Mouse (Mus musculus) limb, embryonic 12.5 days (tissue): ENCODE measurements at regions not wholly inside any gene's neighbourhood (a gene's known extent, or its start where the extent isn't known, plus 50 kb on each side); places are given as distances from the start of the nearest gene placed in this dataset.

Experiments
- ATAC-seq: fragments of 200-750 bp; cut with Nextera tagmentation; 2 replicates; pipeline ENCODE4 v1.8.0; 2017; ENCODE audit warnings: low read depth, moderate TSS enrichment; ENCODE audit not compliant: insufficient number of reproducible peaks, insufficient read depth, low FRiP score, low TSS enrichment
- H3K27ac ChIP-seq: fragments of 300-500 bp; sonication (generic); 2 replicates; pipeline ENCODE4 v1.5.1; 2016; ENCODE audit warnings: mild to moderate bottlenecking, moderate library complexity
- H3K27me3 ChIP-seq: fragments of 300-500 bp; sonication (generic); 2 replicates; pipeline ENCODE4 v1.6.1; 2016; ENCODE audit warnings: mild to moderate bottlenecking, moderate library complexity
- H3K36me3 ChIP-seq: fragments of 300-500 bp; sonication (generic); 2 replicates; pipeline ENCODE4 v1.6.1; 2016; ENCODE audit warnings: mild to moderate bottlenecking, moderate library complexity
- H3K4me1 ChIP-seq: fragments of 300-500 bp; sonication (generic); replicated peaks from 2 replicates; pipeline ENCODE4 v1.6.1; 2016
- H3K4me2 ChIP-seq: fragments of 300-500 bp; sonication (generic); 2 replicates; pipeline ENCODE4 v1.6.1; 2016; ENCODE audit warnings: mild to moderate bottlenecking, moderate library complexity
- H3K4me3 ChIP-seq: fragments of 300-500 bp; sonication (generic); replicated peaks from 2 replicates; pipeline ENCODE4 v1.5.1; 2016; ENCODE audit warnings: mild to moderate bottlenecking
- H3K9ac ChIP-seq: fragments of 300-500 bp; sonication (generic); replicated peaks from 2 replicates; pipeline ENCODE4 v1.6.1; 2016; ENCODE audit warnings: mild to moderate bottlenecking, moderate library complexity
- H3K9me3 ChIP-seq: fragments of 300-500 bp; sonication (generic); 2 replicates; pipeline ENCODE4 v1.6.1; 2016; ENCODE audit warnings: mild to moderate bottlenecking, moderate library complexity
- WGBS: fragments of 180-500 bp; shearing (Covaris S2); methylation state at CpG from one replicate; pipeline ENCODE4 v1.1.7; 2016; 5-methylcytosine and 5-hydroxymethylcytosine counted together

- no peak overlapping the region for H3K9ac ChIP-seq
- no peak overlapping the region for H3K4me3 ChIP-seq
- H3K9me3 ChIP-seq: no peaks in the 10 kb centered on the region
- no peak overlapping the region for H3K27ac ChIP-seq
- no peaks in the 10 kb centered on the region for H3K27me3 ChIP-seq
- no peaks in the 10 kb centered on the region for H3K36me3 ChIP-seq
- no peak overlapping the region for H3K4me2 ChIP-seq
- no peak for ATAC-seq
- H3K4me1 ChIP-seq: 0 out of 2 replicates have a peak, but pooled peaks cover 6% of the 10 kb centered on the region
- 41% methylated on average over 3 of the region's 3 CpGs for whole genome bisulfite sequencing
Measured at GRCm38 (mm10) chr2:78418561-78419338, 449.2 kb upstream of the Ube2e3 start.

DNA sequence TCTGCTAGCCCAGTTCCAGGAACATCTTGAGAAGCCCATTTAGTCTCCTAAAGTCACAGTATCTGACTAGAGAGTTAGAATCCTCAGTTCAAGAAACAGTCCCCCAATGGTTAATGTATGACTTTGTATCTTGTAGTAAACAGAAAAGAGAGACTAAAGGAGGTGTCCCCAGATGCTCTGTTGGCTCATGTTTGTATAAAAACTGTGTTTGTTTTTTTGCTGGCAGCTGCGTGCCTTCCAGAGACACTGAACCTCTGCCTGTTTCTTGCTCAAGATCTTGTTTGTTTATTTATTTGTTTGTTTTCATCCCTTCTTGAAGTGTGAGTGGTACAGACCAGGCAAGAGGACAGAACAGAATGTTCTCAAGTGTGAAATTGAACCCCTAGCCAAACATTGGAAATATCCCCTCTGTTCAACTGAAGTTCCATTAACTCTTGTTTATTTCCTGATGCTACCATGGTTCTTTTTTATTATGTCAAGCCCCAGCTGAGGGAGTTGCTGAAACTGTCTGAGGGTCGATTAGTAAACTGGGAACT lies 451.3 kb upstream of the Ube2e3 start:
- ATAC-seq: no peak

DNA sequence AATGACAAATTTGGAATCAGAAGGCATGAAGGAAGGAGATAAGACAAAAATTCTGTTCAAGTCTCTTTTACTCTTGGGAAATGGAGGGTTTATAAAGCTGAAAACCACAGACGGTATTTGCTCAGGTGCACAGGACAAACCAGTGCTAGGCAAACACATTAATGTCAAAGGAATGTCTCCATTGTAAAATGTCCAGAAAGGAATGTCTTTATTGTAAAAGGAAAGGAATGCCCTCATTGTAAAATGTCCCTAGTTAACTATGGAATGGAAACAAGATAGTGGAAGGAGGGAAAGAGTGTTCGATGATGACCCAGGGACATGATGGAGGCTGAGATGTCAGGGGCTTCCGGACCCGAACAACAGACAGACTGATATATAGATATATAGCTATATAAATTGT lies 454.9 kb upstream of the Ube2e3 start:
- Histone ChIP-seq H3K4me3 (no peak overlapping the region), H3K4me1 (no peaks in the 10 kb centered on the region), H3K9me3 (no peaks in the 10 kb centered on the region), H3K36me3 (no peaks in the 10 kb centered on the region), H3K27ac (no peak overlapping the region), H3K9ac (no peak overlapping the region), H3K4me2 (no peak overlapping the region), H3K27me3 (no peaks in the 10 kb centered on the region)
- WGBS: 91% methylated on average over 4 of the region's 4 CpGs
- ATAC-seq: no peak

More for the DNA sequence above, 451.3 kb upstream of the Ube2e3 start:
- H3K4me1 ChIP-seq: 0 out of 2 replicates have a peak, but pooled peaks cover 6% of the 10 kb centered on the region
- H3K9me3 ChIP-seq: no peaks in the 10 kb centered on the region
- no peak overlapping the region for H3K4me2 ChIP-seq
- H3K27ac ChIP-seq: no peak overlapping the region
- no peak overlapping the region for H3K9ac ChIP-seq
- H3K36me3 ChIP-seq: no peaks in the 10 kb centered on the region
- WGBS: 50% methylated on average over 2 of the region's 2 CpGs
- H3K4me3 ChIP-seq: no peak overlapping the region
- H3K27me3 ChIP-seq: no peaks in the 10 kb centered on the region

- Histone ChIP-seq H3K4me2 (no peak overlapping the region), H3K27ac (no peak overlapping the region), H3K27me3 (no peaks in the 10 kb centered on the region), H3K4me1 (no peaks in the 10 kb centered on the region), H3K9ac (no peak overlapping the region), H3K36me3 (no peaks in the 10 kb centered on the region), H3K4me3 (no peak overlapping the region), H3K9me3 (no peaks in the 10 kb centered on the region)
- no peak for ATAC-seq
- WGBS: 77% methylated on average over 3 of the region's 3 CpGs
Measured at GRCm38 (mm10) chr2:78403890-78404289, 457.7 kb upstream of the Cwc22 start.

- ATAC-seq: no peak
- Histone ChIP-seq H3K4me1 (0 out of 2 replicates have a peak, but pooled peaks cover 3% of the 10 kb centered on the region), H3K9me3 (no peaks in the 10 kb centered on the region), H3K4me2 (no peak overlapping the region), H3K9ac (no peak overlapping the region), H3K4me3 (no peak overlapping the region), H3K27ac (no peak overlapping the region), H3K27me3 (no peaks in the 10 kb centered on the region), H3K36me3 (no peaks in the 10 kb centered on the region)
Measured at GRCm38 (mm10) chr2:78399236-78399635, 453.1 kb upstream of the Cwc22 start.

DNA sequence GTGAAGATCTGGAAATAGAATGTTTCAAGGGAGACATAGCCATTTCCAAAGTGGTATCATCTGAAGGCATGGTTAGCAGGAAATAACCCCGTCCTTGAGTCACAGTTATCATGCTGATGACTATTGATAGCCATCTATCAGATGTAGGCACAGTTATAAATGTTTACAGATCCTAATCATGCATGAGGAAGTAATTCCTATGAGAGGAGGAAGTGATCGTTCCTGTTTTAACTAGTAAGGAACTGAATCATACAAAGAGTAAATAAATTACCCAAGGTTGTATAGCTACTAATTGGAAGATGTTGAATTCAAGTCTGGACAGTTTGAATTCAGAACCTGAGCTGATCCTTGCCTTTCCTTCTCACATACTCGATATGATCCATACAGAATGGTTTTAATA lies 450.7 kb upstream of the Cwc22 start:
- no peak overlapping the region for H3K4me3 ChIP-seq
- 81% methylated on average over 3 of the region's 3 CpGs for WGBS

GRCm38 (mm10) chr2:78393090-78393489 lies 446.9 kb upstream of the Cwc22 start:
- ATAC-seq: no peak
- no peak overlapping the region for H3K4me2 ChIP-seq
- WGBS: 34% methylated on average over 4 of the region's 4 CpGs
- no peak overlapping the region for H3K27ac ChIP-seq
- no peaks in the 10 kb centered on the region for H3K9me3 ChIP-seq
- H3K27me3 ChIP-seq: no peaks in the 10 kb centered on the region
- no peak overlapping the region for H3K9ac ChIP-seq
- no peak overlapping the region for H3K4me3 ChIP-seq
- H3K4me1 ChIP-seq: peaks cover 10% of the 10 kb centered on the region; the same call in 1 of the 2 replicates
- H3K36me3 ChIP-seq: no peaks in the 10 kb centered on the region

More for the DNA sequence above, 450.7 kb upstream of the Cwc22 start:
- no peak overlapping the region for H3K4me2 ChIP-seq
- ATAC-seq: no peak
- H3K9me3 ChIP-seq: no peaks in the 10 kb centered on the region
- H3K4me1 ChIP-seq: peaks cover 10% of the 10 kb centered on the region; the same call in 1 of the 2 replicates
- no peak overlapping the region for H3K27ac ChIP-seq
- H3K9ac ChIP-seq: no peak overlapping the region
- H3K27me3 ChIP-seq: no peaks in the 10 kb centered on the region
- no peaks in the 10 kb centered on the region for H3K36me3 ChIP-seq

- no peak overlapping the region for H3K9ac ChIP-seq
- H3K36me3 ChIP-seq: no peaks in the 10 kb centered on the region
- H3K4me1 ChIP-seq: peaks cover 10% of the 10 kb centered on the region; the same call in 1 of the 2 replicates
- H3K27ac ChIP-seq: no peak overlapping the region
- no peaks in the 10 kb centered on the region for H3K27me3 ChIP-seq
- no peak for ATAC-seq
- no peak overlapping the region for H3K4me3 ChIP-seq
- H3K4me2 ChIP-seq: no peak overlapping the region
- WGBS: 81% methylated on average over 2 of the region's 2 CpGs
- H3K9me3 ChIP-seq: no peaks in the 10 kb centered on the region
Measured at GRCm38 (mm10) chr2:78392425-78392824, 446.2 kb upstream of the Cwc22 start.

DNA sequence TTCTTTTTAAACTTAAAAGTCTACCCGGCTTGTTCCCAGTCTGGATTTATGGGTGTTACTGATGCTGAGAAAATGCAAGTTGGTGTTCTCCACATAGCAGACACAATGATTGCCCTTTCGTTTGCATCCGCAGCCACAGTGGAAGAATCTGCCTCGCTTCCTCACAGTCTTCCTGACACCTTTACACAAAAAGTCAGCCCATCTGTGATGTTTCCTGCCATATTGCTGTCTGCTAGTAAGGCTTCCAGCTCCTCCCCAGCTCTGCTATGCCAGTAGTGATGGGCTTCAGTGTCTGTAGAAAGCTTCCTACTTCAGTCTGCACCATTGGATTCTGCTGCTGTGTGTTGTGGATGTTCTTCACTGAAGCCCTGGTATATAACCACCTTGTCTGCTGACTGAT lies 441.8 kb upstream of the Cwc22 start:
- no peak for ATAC-seq
- 65% methylated on average over 4 of the region's 4 CpGs for WGBS
- H3K4me1 ChIP-seq: 0 out of 2 replicates have a peak, but pooled peaks cover under 1% of the 10 kb centered on the region

DNA sequence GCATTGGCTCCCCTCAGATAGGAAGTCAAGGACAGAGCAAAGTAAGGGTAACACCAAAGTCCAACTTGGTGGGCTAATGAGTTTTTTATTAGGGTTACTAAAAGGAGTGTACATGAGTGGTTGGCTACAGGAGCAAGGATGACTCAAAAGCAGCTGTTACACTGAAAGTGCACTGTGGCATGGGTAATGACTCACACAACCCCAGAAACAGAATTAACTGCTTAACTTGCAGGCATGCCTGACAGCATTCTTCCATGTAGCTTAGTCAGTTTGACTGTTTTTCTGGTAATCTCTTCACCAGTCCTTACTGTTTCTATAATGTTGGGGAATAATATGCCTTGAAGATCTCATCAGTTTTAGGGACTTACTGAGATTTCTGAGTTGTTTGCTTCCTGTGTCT lies 435.1 kb upstream of the Cwc22 start:
- Histone ChIP-seq H3K4me2 (no peak overlapping the region), H3K9ac (no peak overlapping the region)

More for the DNA sequence above, 441.8 kb upstream of the Cwc22 start:
- Histone ChIP-seq H3K9me3 (no peaks in the 10 kb centered on the region), H3K9ac (no peak overlapping the region), H3K4me3 (no peak overlapping the region), H3K27me3 (no peaks in the 10 kb centered on the region), H3K36me3 (no peaks in the 10 kb centered on the region), H3K27ac (no peak overlapping the region), H3K4me2 (no peak overlapping the region)

GRCm38 (mm10) chr2:78331736-78332475 lies 385.7 kb upstream of the Cwc22 start:
- Histone ChIP-seq H3K4me1 (no peaks in the 10 kb centered on the region), H3K4me2 (no peak overlapping the region), H3K27me3 (no peaks in the 10 kb centered on the region), H3K9me3 (0 out of 2 replicates have a peak, but pooled peaks cover 5% of the 10 kb centered on the region), H3K27ac (no peak overlapping the region), H3K4me3 (no peak overlapping the region), H3K9ac (no peak overlapping the region), H3K36me3 (no peaks in the 10 kb centered on the region)
- 84% methylated on average over 5 of the region's 5 CpGs for WGBS
- ATAC-seq: no peak

More for the DNA sequence above, 435.1 kb upstream of the Cwc22 start:
- H3K27ac ChIP-seq: no peak overlapping the region
- no peaks in the 10 kb centered on the region for H3K4me1 ChIP-seq
- no peak for ATAC-seq
- no peaks in the 10 kb centered on the region for H3K9me3 ChIP-seq
- H3K27me3 ChIP-seq: no peaks in the 10 kb centered on the region
- no peaks in the 10 kb centered on the region for H3K36me3 ChIP-seq
- no peak overlapping the region for H3K4me3 ChIP-seq
